Mouse (Mus musculus): ENCODE results near the gene Chst11.

DNA sequence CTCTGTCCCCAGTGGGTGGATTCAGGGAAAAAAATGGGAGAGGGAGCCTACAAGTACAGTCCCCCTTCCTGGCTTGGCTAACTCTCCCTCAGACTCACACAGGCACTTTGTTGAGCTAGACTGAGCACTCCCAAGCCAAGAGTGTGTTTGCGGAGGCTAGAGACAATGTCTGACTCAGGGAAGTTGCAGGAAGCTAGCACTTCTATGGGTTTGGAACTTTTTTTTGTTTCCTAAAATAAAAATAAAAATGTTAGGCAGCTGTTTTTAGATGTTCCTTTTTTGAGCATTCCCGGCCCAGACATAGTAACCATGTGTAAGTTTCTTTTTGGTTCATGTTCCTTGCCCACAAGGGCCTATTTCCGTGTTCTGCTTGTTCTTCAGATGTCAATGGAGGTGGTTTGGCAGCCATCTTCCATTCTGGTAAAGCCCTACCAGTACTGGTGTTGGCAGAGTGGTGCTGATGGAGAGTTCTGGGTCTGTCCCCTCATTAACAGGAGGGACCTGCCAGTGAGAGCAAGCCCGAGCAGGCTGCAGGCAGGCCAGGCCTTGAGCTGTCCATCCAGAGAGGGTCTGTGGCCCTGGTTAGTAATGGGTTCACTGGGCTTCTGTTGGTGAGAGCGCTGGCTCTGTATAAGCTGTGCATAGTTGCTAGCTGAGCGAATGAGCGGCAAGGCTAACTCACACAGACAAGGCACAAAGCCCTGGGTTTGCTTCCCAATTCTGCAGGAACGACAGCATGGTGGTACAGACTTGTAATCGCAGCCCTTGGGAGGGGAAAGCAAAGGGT, 116.3 kb downstream of the Chst11 start:
- TF ChIP-seq CTCF (IDR thresholded peaks at IDR 0.05; ENCODE audit: low read depth, low read length) (no peak), POLR2A (IDR thresholded peaks at IDR 0.05; ENCODE audit: extremely low read depth, insufficient read depth, low read length) (no peak)

Measured in liver, adult 2 months (tissue).